Mouse (Mus musculus): ENCODE data around the gene Ttc8.

The Ttc8 gene

GRCm38 (mm10) chr12:98973461-98973860 lies 53.1 kb downstream of the Ttc8 start:
- no peak for DNase-seq (ENCODE audit: low spot score in 2 of 2)

GRCm38 (mm10) chr12:98974157-98974804 lies 53.9 kb downstream of the Ttc8 start:
- DNase-seq (ENCODE audit: low spot score in 2 of 2) = no peak

GRCm38 (mm10) chr12:98981081-98981480 lies 60.7 kb downstream of the Ttc8 start:
- no peak for DNase-seq (ENCODE audit: low spot score in 2 of 2)

- no peak for DNase-seq (ENCODE audit: low spot score in 2 of 2)
Measured at GRCm38 (mm10) chr12:98984785-98985184, 64.4 kb downstream of the Ttc8 start.

- no peak for DNase-seq (ENCODE audit: low spot score in 2 of 2)
Measured at GRCm38 (mm10) chr12:98991076-98991829, 70.9 kb downstream of the Ttc8 start.

DNA sequence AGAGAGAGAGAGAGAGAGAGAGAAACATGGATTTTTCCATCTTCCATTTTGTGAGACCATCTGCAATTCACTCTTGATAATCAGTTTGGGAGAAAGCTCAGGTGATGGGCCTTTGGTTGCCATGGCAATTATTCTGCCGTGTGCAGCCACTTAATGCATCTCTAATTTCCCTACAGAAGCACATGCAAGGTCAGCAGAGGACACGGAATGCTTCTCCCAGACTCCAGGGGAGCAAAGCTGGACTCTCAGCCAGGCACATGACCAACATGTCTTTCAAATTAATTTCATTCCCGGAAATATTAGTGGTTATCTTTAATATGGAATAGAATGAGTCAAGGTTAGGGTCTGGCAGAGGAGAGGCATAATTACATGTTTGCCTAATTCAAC lies 71.4 kb downstream of the Ttc8 start:
- DNase-seq (ENCODE audit: low spot score in 2 of 2) = no peak

DNA sequence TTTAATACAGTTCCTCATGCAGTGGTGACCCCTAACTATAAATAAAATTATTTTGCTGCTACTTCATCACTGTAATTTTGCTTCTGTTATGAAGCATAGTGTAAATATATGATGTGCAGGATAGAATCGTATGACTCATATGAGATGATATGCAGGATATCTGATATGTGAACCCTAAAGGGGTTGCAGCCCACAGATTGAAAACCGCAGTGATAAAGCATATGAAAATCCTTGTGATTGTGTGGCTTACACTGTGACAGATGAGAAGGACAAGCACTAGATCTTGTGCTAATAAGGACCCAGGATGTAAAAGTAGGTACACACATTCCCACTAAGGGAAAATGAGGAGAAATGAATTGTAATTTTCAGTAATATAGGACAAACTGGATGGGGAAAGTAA lies 73.4 kb downstream of the Ttc8 start:
- no peak for DNase-seq (ENCODE audit: low spot score in 2 of 2)

- no peak for DNase-seq (ENCODE audit: low spot score in 2 of 2)
Measured at GRCm38 (mm10) chr12:98994366-98994765, 74.0 kb downstream of the Ttc8 start.

GRCm38 (mm10) chr12:98995881-98996280 lies 75.5 kb downstream of the Ttc8 start:
- DNase-seq (ENCODE audit: low spot score in 2 of 2) = no peak

GRCm38 (mm10) chr12:98996581-98996988 lies 76.2 kb downstream of the Ttc8 start:
- DNase-seq (ENCODE audit: low spot score in 2 of 2) = no peak

- no peak for DNase-seq (ENCODE audit: low spot score in 2 of 2)
Measured at GRCm38 (mm10) chr12:98997046-98997445, 76.7 kb downstream of the Ttc8 start.

GRCm38 (mm10) chr12:98998662-98999428 lies 78.5 kb downstream of the Ttc8 start:
- no peak for DNase-seq (ENCODE audit: low spot score in 2 of 2)

- DNase-seq (ENCODE audit: low spot score in 2 of 2) = no peak
Measured at GRCm38 (mm10) chr12:99000310-99000709, 79.9 kb downstream of the Ttc8 start.

- DNase-seq (ENCODE audit: low spot score in 2 of 2) = no peak
Measured at GRCm38 (mm10) chr12:99003046-99003445, 82.7 kb downstream of the Ttc8 start.

DNA sequence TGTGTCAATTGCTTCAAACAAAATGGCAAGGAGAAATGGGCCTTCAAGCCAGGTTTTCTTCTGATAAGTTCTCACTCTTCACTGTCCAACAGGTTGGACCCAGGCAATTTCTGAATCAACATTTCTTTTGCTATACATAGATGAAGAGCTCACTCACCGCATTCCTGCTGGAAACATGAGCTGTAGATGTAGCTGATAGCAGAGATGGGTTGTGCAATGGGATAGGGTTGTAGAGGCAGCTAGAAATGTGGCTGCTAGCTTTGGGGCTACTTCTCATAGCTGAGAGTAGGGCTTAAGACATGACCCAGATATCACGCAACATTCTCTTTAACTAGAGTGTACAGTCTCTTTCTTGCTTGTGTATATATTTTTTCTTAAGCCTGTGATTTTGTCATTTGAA lies 84.4 kb downstream of the Ttc8 start:
- no peak for DNase-seq (ENCODE audit: low spot score in 2 of 2)

DNA sequence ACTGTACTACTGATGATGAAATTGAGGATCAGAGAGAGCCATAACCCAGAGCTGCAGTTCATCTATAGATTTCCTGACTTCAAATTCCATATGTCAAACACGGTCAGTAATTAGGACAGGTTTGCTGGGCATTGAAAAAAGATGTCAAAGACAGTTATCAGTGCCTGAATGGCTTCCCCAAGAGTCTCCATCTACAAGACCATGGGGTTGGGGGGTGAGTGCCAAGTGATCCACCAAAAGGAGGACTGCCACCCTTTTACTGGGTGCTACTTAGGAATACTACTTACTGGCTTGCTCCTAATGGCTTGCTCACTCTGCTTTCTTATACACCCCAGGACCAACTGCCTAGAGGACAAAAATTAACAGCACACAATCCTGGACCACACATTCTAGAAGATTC lies 88.4 kb downstream of the Ttc8 start:
- no peak for DNase-seq (ENCODE audit: low spot score in 2 of 2)

DNA sequence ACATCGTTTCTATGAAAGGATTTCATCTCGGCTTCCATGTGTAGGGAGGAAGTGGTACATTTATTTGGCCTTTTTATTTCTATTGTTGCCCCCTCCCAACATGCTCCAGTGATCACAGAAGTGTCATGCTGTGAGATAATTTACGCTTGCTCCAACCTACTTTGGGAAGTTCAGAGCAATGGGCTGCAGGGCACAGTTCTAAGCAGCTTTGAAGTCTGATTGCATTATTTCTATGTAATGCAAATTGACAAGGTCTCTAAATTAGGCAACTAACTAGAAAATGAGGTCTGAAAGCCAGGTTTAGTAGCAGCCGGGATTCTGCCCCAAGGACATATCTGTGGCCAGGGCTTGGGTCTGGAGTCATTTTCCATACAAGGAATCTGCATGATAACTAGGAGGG lies 89.1 kb downstream of the Ttc8 start:
- no peak for DNase-seq (ENCODE audit: low spot score in 2 of 2)

DNA sequence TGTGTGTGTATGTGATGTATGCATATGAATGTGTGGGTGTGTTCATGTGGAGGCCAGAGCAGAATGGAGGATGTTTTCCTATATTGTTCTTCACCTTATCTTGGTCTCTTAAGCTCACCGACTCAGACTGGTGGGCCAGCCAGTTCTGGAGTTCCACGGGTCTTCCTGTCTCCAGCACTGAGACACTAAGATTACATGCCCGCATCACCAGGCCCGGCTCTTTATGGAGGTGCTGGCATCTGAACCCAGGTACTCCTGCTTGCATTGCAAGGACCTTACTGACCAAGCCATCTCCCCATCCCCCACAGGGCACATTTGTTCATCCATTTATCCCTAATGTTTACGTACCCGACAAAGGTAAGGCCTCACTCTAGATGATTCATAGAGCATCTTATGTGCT lies 89.7 kb downstream of the Ttc8 start:
- no peak for DNase-seq (ENCODE audit: low spot score in 2 of 2)

DNA sequence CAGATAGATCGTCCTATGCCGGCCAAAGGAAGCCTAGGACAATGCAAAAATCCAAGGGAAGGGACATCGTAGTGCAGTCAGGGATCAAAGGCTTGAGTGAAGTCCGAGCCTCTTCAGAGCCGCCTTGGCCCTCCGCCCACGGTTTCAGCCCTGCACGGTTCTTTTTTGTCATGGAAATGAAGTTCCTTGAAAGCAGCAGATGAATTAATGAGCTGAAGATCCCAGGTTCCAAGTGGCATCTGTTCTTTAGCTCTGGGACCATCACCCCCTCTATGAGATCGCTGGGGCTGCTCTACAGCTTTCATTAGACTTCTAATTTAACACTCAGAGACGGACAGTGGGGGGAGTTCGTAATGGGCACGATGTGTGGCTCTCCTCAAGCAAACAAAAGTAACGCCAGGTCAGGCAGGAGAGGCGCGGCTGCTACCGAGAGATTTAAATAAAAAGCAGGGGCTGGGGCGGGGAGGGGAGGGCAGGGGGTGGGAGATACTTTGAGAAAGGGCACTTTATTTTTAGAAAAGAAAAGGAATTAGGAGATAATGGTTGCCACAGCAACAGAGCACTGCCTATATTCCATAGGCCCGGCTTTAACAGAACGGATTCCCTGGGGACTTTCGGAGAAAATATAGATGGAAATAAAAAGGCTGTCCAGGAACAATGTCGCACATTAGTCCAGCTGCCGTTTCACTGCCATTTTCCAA lies 90.9 kb downstream of the Ttc8 start:
- no peak for DNase-seq (ENCODE audit: low spot score in 2 of 2)

DNA sequence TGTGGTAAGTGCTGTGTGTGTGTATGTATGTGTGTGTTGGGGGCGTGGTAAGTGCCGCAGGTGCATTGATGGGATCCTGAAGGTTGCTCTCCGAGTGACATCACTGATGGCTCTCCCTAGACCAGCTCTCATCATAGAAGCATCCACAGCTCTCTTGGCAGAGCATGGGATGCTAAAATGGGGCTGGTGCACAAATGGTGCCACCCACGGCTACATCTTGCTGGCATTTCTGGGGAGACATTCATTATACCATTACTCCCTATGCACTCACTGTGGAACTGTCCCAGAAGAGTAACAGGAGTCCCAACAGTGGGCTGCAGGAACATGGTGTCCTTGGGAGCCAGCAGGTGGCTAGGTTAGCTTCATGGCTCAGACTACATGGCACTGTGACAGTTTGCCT lies 95.5 kb downstream of the Ttc8 start:
- no peak for DNase-seq (ENCODE audit: low spot score in 2 of 2)

GRCm38 (mm10) chr12:99024430-99024960 lies 104.1 kb downstream of the Ttc8 start:
- DNase-seq (ENCODE audit: low spot score in 2 of 2) = no peak

DNA sequence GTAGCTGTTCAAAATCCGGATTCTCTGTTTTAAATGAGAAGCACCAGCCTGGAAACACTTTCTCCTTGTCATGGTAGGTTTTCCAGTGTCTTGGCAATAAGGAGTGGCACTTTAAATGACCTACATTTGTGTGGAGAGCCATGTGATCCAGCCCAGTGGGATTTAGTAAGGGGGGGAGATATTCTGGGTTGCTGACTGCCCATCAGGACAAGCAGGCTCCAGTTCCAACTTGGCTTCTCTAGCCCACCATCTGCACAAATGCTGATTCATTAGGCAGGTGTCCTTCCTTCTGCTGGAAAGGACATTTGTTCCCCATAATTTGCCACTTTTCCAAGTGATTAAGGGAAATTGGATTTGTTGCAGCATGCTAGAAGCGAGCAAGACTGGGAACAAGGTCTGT lies 105.9 kb downstream of the Ttc8 start:
- no peak for DNase-seq (ENCODE audit: low spot score in 2 of 2)
